Mouse (Mus musculus) midbrain, embryonic 16.5 days (tissue): ENCODE data around the gene Elovl4. TPM values are rescaled to one million over a fixed set of nuclear protein-coding genes. Genes with fewer than 3 reads are reported as not detected.

ENCODE experiments used
- ATAC-seq: fragments of 200-750 bp; cut with Nextera tagmentation; 2 replicates; pipeline ENCODE4 v1.8.0; 2017; ENCODE audit warnings: moderate TSS enrichment
- H3K27ac ChIP-seq: fragments of 300-500 bp; sonication (generic); 2 replicates; pipeline ENCODE4 v1.5.1; 2014; ENCODE audit warnings: mild to moderate bottlenecking, low read length, mixed read lengths
- H3K27me3 ChIP-seq: fragments of 300-500 bp; sonication (generic); 2 replicates; pipeline ENCODE4 v1.6.1; 2014; ENCODE audit warnings: low read depth, low read length, mixed read lengths; ENCODE audit not compliant: control insufficient read depth, insufficient read depth
- H3K36me3 ChIP-seq: fragments of 300-500 bp; sonication (generic); 2 replicates; pipeline ENCODE4 v1.6.1; 2014; ENCODE audit warnings: mild to moderate bottlenecking, low read length, moderate library complexity, mixed read lengths; ENCODE audit not compliant: control insufficient read depth, insufficient read depth
- H3K4me1 ChIP-seq: fragments of 300-500 bp; sonication (generic); 2 replicates; pipeline ENCODE4 v1.6.1; 2014; ENCODE audit warnings: mild to moderate bottlenecking, low read length, mixed read lengths; ENCODE audit not compliant: control insufficient read depth, insufficient read depth
- H3K4me2 ChIP-seq: fragments of 300-500 bp; sonication (generic); 2 replicates; pipeline ENCODE4 v1.6.1; 2014; ENCODE audit warnings: mild to moderate bottlenecking, low read length, mixed read lengths
- H3K4me3 ChIP-seq: fragments of 300-500 bp; sonication (generic); 2 replicates; pipeline ENCODE4 v1.5.1; 2014; ENCODE audit warnings: low read depth, mild to moderate bottlenecking, low read length, moderate library complexity, mixed read lengths
- H3K9ac ChIP-seq: fragments of 300-500 bp; sonication (generic); 2 replicates; pipeline ENCODE4 v1.6.1; 2014; ENCODE audit warnings: low read depth, low read length, mixed read lengths
- H3K9me3 ChIP-seq: fragments of 300-500 bp; sonication (generic); replicated peaks from 2 replicates; pipeline ENCODE4 v1.6.1; 2014; ENCODE audit warnings: mild to moderate bottlenecking, low read length, mixed read lengths; ENCODE audit not compliant: control insufficient read depth, poor library complexity, severe bottlenecking
- WGBS: fragments of 180-500 bp; shearing (Covaris S2); extraction: QIAGEN DNeasy Blood & Tissue Kit; methylation state at CpG from one replicate; pipeline ENCODE4 v1.1.7; 2014; 5-methylcytosine and 5-hydroxymethylcytosine counted together
- polyA plus RNA-seq: library from polyadenylated mRNA; unstranded; fragments of >200 nt; fragmentation: Nextera tagmentation; extraction: Ambion mirVana; gene quantifications from 2 replicates; pipeline ENCODE4 v1.2.1, GENCODE M21; 2015

The Elovl4 gene
- polyA plus RNA-seq = 121 and 130 TPM in 2 replicates

DNA sequence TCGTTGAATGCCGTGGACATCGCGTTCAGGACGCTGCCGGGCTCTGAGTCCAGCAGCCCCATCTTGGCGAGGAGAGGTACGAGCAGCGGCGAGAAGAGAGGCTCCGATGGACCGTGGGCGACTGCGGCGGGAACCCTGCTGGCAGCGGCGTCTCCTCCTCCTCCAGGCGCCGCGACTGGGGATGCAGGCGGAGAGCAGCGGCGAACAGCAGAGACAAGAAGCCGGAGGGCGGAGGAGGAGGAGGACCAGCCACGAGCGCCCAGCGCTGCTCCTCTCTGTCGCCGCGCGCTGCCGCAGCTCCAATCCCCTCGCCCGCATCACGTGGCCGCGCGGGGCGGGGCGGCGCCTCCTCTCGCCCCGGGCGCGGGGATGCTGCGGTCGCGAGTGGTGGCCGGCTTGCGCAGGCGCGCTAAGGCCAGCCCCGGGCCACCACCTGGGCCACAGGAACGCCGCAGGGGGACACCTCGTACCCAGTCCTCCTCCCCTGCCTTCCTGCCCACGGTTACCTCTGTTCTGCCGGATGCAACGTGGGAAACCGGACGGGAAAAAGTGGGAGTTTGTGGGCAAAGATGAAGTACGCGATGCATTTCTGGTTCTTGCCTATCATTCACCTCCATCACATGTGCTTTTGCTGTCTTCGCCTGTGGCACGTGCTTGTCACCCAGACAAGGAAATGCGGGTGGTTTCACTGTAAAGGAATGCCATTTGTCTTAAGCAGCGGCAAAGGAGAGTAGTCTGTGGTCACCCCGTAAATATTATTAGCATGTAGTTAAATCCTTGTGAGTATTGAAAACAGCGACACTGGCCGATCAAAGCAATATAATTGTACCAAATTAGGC is at the start of gene Elovl4:
Gene Elovl4 (minus strand): TSS at position 301 of the 839 bp plus-strand sequence.
- Histone ChIP-seq H3K4me3 (peak within 1 kb of the TSS; percentile 70), H3K9ac (peak within 1 kb of the TSS; percentile 87), H3K9me3 (no peaks in the 10 kb centered on the region), H3K27me3 (no peaks in the 10 kb centered on the region), H3K36me3 (no peaks in the 10 kb centered on the region), H3K4me2 (peak within 1 kb of the TSS; percentile 67), H3K27ac (peak within 1 kb of the TSS; percentile 93), H3K4me1 (peaks cover 30% of the 10 kb centered on the region)
- peak; percentile 93 for ATAC-seq
- WGBS = 1% methylated on average over 50 of the region's 71 CpGs

DNA sequence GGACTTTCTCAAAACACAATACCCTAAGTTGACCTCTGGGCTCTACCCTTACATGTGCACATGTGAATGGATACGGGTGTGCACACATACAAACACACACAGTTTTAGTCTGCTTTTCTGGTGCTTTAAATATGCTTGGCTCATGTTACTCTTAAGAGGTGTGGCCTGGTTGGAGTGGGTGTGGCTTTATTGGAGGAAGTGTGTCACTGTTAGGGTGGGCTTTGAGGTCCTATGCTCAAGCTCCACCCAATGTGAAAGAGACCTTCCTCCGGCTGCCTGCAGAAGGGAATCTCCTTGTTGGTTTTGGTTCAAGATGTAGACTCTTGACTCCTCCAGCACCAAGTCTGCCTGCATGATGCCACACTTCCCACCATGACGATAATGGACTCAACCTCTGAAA is 46.4 kb upstream of the Elovl4 start:
- H3K36me3 ChIP-seq = no peaks in the 10 kb centered on the region
- no peaks in the 10 kb centered on the region for H3K4me1 ChIP-seq
- H3K4me2 ChIP-seq = no peak overlapping the region
- H3K9ac ChIP-seq = no peak overlapping the region
- no peak for ATAC-seq
- WGBS = 98% methylated on average over 3 of the region's 3 CpGs
- H3K9me3 ChIP-seq = no peaks in the 10 kb centered on the region
- H3K4me3 ChIP-seq = no peak overlapping the region
- H3K27ac ChIP-seq = no peak overlapping the region
- no peaks in the 10 kb centered on the region for H3K27me3 ChIP-seq

- Histone ChIP-seq H3K36me3 (no peaks in the 10 kb centered on the region), H3K9me3 (no peaks in the 10 kb centered on the region), H3K4me3 (peak overlapping the region; percentile 66), H3K27ac (no peak overlapping the region), H3K9ac (peak overlapping the region; percentile 75), H3K4me2 (peak overlapping the region; percentile 98), H3K27me3 (no peaks in the 10 kb centered on the region), H3K4me1 (peaks cover 5% of the 10 kb centered on the region)
- no peak for ATAC-seq
- 2% methylated on average over 26 of the region's 27 CpGs for WGBS
These were observed 28.8 kb upstream of the Elovl4 start for GRCm38 (mm10) chr9:83834748-83835313.

GRCm38 (mm10) chr9:83833811-83834747 is 28.0 kb upstream of the Elovl4 start, which contains the start of gene Ttk:
TSS of gene Ttk (plus strand) at chr9:83834689.
- no peaks in the 10 kb centered on the region for H3K27me3 ChIP-seq
- WGBS = under 1% methylated on average over 38 of the region's 38 CpGs
- ATAC-seq = peak; percentile 100

DNA sequence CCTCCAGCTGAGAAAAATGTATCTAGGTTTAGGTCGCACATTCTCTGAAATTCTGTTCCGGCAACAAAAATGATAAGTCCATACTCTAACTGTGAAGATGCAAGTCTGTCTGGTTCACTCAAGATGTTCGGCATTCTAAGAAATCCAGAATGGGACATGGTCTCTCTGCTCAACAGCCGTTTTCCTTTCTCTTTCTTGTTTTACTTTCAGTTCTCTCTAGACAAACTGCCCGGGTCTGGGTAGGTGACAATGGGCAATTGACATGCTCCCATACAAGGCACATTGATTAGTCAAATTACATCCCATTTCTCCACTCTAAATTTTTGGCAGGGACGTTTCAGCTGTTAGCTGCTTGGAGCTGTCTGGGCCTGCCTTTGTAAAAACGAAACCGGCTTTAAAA is 25.1 kb upstream of the Elovl4 start:
- Histone ChIP-seq H3K9me3 (no peaks in the 10 kb centered on the region), H3K4me1 (peaks cover 5% of the 10 kb centered on the region), H3K9ac (no peak overlapping the region), H3K36me3 (no peaks in the 10 kb centered on the region), H3K4me2 (no peak overlapping the region), H3K27ac (no peak overlapping the region), H3K27me3 (no peaks in the 10 kb centered on the region), H3K4me3 (no peak overlapping the region)
- WGBS = 78% methylated on average over 8 of the region's 8 CpGs
- ATAC-seq = no peak

More at GRCm38 (mm10) chr9:83833811-83834747, 28.0 kb upstream of the Elovl4 start, which contains the start of gene Ttk:
- Histone ChIP-seq H3K4me2 (peak within 1 kb of the TSS; percentile 98), H3K9ac (peak within 1 kb of the TSS; percentile 75), H3K4me1 (peaks cover 5% of the 10 kb centered on the region), H3K9me3 (no peaks in the 10 kb centered on the region), H3K36me3 (no peaks in the 10 kb centered on the region), H3K4me3 (peak within 1 kb of the TSS; percentile 66), H3K27ac (peak within 1 kb of the TSS; percentile 91)

DNA sequence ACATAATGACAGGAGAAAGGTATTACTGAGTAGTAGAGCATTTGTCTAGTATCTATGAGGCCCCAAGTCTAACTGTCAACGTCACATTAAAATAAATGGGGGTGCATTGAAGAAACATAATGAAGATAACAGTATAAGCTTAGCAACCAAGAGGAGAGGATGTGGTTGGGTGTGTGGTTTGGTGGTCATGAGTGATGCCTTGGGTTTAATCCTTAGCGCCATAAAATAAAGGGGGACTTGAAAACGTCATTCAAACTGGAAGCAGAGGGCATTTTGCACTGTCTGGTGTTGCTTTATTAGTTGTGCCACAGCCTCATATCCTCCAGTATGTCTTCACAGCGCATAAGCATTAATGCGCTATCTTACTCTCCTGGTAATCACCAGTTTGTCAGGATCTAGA is 23.8 kb upstream of the Elovl4 start:
- ATAC-seq = no peak
- H3K4me2 ChIP-seq = no peak overlapping the region
- no peak overlapping the region for H3K4me3 ChIP-seq
- 86% methylated on average over 5 of the region's 5 CpGs for WGBS
- no peaks in the 10 kb centered on the region for H3K36me3 ChIP-seq
- no peaks in the 10 kb centered on the region for H3K27me3 ChIP-seq
- no peak overlapping the region for H3K27ac ChIP-seq
- peaks cover 2% of the 10 kb centered on the region for H3K4me1 ChIP-seq
- no peaks in the 10 kb centered on the region for H3K9me3 ChIP-seq
- no peak overlapping the region for H3K9ac ChIP-seq

DNA sequence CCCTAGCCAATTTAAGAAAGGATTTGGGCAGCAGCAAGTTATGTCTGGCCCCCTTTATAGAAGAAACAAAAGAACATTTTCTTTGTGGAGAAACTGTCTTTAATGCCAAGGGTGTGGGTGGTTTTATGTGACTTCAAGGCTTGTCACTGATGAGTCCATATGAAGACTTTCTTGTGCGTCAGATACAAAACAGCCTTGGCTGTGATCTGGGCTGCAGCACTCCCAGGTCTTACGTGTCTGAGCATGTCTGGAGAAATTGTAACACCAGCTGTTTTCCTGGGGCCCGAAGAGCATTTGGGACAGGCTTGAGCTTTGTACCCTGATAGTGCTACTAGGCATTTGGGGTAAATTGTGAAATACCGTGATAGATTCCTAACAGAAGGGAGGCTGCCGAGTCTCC is 16.8 kb upstream of the Elovl4 start:
- no peak overlapping the region for H3K4me3 ChIP-seq
- no peaks in the 10 kb centered on the region for H3K36me3 ChIP-seq
- no peaks in the 10 kb centered on the region for H3K4me1 ChIP-seq
- H3K9me3 ChIP-seq = no peaks in the 10 kb centered on the region
- H3K27ac ChIP-seq = no peak overlapping the region
- ATAC-seq = no peak
- no peaks in the 10 kb centered on the region for H3K27me3 ChIP-seq
- H3K9ac ChIP-seq = no peak overlapping the region
- 87% methylated on average over 5 of the region's 5 CpGs for WGBS
- no peak overlapping the region for H3K4me2 ChIP-seq

DNA sequence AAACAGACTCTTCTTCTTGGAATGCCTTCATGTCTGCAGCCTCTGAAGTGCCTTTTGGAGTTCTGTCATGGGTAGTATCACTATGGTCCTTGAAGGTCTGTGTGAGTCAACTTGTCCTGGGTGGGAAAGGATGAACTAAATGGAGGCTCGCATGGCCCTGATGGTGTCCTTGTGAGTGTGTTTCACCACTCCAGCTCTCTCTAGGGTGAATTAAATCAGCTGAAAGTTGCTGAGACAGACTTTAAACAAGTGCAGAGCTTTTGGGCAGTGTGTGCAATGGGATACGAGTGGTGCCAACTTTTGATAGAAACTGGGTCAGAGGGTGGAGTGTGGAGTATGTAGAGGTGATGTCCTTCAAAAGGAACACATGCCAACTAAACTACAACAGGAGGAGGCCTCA is 14.9 kb upstream of the Elovl4 start:
- 93% methylated on average over 2 of the region's 2 CpGs for whole genome bisulfite sequencing
- no peaks in the 10 kb centered on the region for H3K4me1 ChIP-seq
- H3K36me3 ChIP-seq = no peaks in the 10 kb centered on the region
- no peaks in the 10 kb centered on the region for H3K9me3 ChIP-seq
- H3K9ac ChIP-seq = no peak overlapping the region
- no peaks in the 10 kb centered on the region for H3K27me3 ChIP-seq
- no peak overlapping the region for H3K27ac ChIP-seq
- H3K4me2 ChIP-seq = no peak overlapping the region
- H3K4me3 ChIP-seq = no peak overlapping the region
- ATAC-seq = no peak
